Mouse (Mus musculus) hindbrain, embryonic 13.5 days (tissue): ENCODE measurements around the gene Mt3. TPM values are rescaled to one million over a fixed set of nuclear protein-coding genes. Genes with fewer than 3 reads are reported as not detected.
A peak's percentile ranks its signal among the peaks of the same experiment; 100 is the strongest.

Experiments used
- ATAC-seq: fragments of 200-750 bp; cut with Nextera tagmentation; 2 replicates; pipeline ENCODE4 v1.8.0; 2017; ENCODE audit warnings: moderate TSS enrichment; ENCODE audit not compliant: low FRiP score
- H3K27ac ChIP-seq: fragments of 300-500 bp; sonication (generic); 2 replicates; pipeline ENCODE4 v1.5.1; 2015; ENCODE audit warnings: inconsistent platforms, mild to moderate bottlenecking, moderate library complexity
- H3K27me3 ChIP-seq: fragments of 300-500 bp; sonication (generic); 2 replicates; pipeline ENCODE4 v1.6.1; 2015; ENCODE audit warnings: mild to moderate bottlenecking, inconsistent platforms
- H3K36me3 ChIP-seq: fragments of 300-500 bp; sonication (generic); 2 replicates; pipeline ENCODE4 v1.6.1; 2015; ENCODE audit warnings: mild to moderate bottlenecking, inconsistent platforms
- H3K4me1 ChIP-seq: fragments of 300-500 bp; sonication (generic); replicated peaks from 2 replicates; pipeline ENCODE4 v1.6.1; 2015; ENCODE audit warnings: inconsistent platforms
- H3K4me2 ChIP-seq: fragments of 300-500 bp; sonication (generic); 2 replicates; pipeline ENCODE4 v1.6.1; 2015; ENCODE audit warnings: inconsistent platforms, mild to moderate bottlenecking, moderate library complexity
- H3K4me3 ChIP-seq: fragments of 300-500 bp; sonication (generic); 2 replicates; pipeline ENCODE4 v1.5.1; 2015; ENCODE audit warnings: mild to moderate bottlenecking, inconsistent platforms
- H3K9ac ChIP-seq: fragments of 300-500 bp; sonication (generic); 2 replicates; pipeline ENCODE4 v1.6.1; 2015; ENCODE audit warnings: mild to moderate bottlenecking, inconsistent platforms
- H3K9me3 ChIP-seq: fragments of 300-500 bp; sonication (generic); 2 replicates; pipeline ENCODE4 v1.6.1; 2016; ENCODE audit warnings: inconsistent platforms
- WGBS: fragments of 180-500 bp; shearing (Covaris S2); methylation state at CpG from one replicate; pipeline ENCODE4 v1.1.7; 2015; 5-methylcytosine and 5-hydroxymethylcytosine counted together
- polyA plus RNA-seq: library from polyadenylated mRNA; unstranded; fragments of >200 nt; fragmentation: Nextera tagmentation; extraction: Ambion mirVana; gene quantifications from 2 replicates; pipeline ENCODE4 v1.2.1, GENCODE M21; 2015

Mt3 gene
- polyA plus RNA-seq, 1 experiment from 2014 or later, result 130 TPM

DNA sequence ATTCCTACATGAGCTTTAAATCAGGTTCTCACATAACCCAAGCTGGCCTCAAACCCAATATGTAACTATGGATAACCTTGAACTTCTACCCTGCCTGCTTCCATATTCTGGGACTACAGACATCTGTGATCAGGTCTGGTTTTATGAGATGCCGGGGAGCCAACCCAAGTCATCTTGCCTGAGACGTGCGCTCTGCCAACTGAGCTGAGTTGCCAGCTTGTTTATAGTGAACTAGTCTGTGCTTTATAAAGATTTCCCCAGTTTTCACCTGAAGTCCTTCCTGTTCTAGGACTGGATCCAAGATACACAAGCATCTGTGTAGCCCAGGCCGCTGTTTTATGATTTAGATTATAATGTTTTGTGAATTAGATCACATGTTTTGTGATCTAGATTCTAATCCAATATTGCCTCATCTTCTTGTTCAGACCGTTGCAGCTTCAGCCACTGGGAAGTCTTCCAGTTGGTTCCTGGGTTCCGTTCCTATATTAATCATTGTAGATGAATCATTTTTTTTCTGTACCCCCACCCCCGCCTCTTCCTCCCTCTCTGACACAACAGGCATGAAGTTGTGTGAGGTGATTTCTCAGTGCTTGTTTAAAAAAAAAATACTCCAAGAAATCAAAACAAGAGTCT, 42.3 kb downstream of the Mt3 start:
- H3K9ac ChIP-seq, result no peak overlapping the region
- no peak overlapping the region for H3K27ac ChIP-seq
- no peaks in the 10 kb centered on the region for H3K9me3 ChIP-seq
- ATAC-seq, result no peak
- no peak overlapping the region for H3K4me3 ChIP-seq
- no peaks in the 10 kb centered on the region for H3K36me3 ChIP-seq
- H3K4me2 ChIP-seq, result no peak overlapping the region
- 94% methylated on average over 7 of the region's 7 CpGs for WGBS
- H3K4me1 ChIP-seq, result peaks cover 10% of the 10 kb centered on the region
- 0 out of 2 replicates have a peak, but pooled peaks cover 6% of the 10 kb centered on the region for H3K27me3 ChIP-seq

DNA sequence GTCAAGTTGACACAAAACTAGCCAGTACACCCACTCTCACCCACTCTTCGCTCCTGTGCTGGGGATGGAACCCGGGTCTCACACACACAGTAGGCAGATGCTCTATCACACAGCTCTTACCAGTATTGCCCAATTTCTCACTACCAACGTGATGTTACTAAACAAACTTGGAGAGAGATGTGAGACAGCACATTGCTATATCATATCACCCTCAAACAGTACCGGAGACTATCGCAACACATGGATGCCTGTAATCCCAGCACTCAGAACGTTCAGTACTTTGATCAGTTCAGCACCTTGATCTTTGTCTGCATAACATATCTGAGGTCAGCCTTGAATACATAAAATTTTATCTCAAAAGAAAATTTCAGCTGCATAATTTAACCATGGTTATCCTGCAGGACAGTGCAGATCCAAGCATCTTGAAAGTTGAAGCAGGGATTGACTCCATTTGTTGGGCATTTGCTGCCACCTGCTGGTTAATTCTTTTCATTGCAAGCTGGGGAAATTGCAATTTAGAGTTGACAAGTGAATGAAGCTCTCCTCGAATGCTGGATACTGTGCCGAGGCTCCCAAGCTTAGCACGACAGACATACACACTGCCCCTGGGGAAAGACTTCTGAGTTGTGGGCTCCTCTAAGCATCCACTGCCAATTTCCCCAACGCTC, 46.9 kb downstream of the Mt3 start:
- ATAC-seq, result peak; percentile 57; the same call in 1 of the 2 replicates
- WGBS, result 45% methylated on average over 10 of the region's 10 CpGs
- Histone ChIP-seq H3K4me2 (no peak overlapping the region), H3K4me1 (0 out of 2 replicates have a peak, but pooled peaks cover 2% of the 10 kb centered on the region), H3K36me3 (no peaks in the 10 kb centered on the region), H3K4me3 (no peak overlapping the region), H3K27me3 (no peaks in the 10 kb centered on the region), H3K27ac (no peak overlapping the region), H3K9ac (no peak overlapping the region), H3K9me3 (no peaks in the 10 kb centered on the region)

Other genes starting within 250 kb of the Mt3 start
- gene Amfr, start 139.8 kb upstream of the Mt3 start, polyA plus RNA-seq, result 60.6 and 64.3 TPM in 2 replicates
- gene Nudt21, start 115.6 kb upstream of the Mt3 start, polyA plus RNA-seq, result 109 and 112 TPM in 2 replicates
- gene Ogfod1, start 115.4 kb upstream of the Mt3 start, polyA plus RNA-seq, result 16.9 TPM in 2 replicates
- 22.0 and 25.3 TPM in 2 replicates for gene Bbs2, start 53.7 kb upstream of the Mt3 start, polyA plus RNA-seq
- gene Mt4, start 15.4 kb upstream of the Mt3 start, polyA plus RNA-seq, result not detected in 2 replicates
- 9.5 and 9.6 TPM in 2 replicates for gene Mt2, start 20.1 kb downstream of the Mt3 start, polyA plus RNA-seq
- gene Mt1, start 26.5 kb downstream of the Mt3 start, polyA plus RNA-seq, result 35.8 and 38.6 TPM in 2 replicates
- gene Nup93, start 62.0 kb downstream of the Mt3 start, polyA plus RNA-seq, result 66.5 and 68.0 TPM in 2 replicates
- gene Slc12a3, start 176.6 kb downstream of the Mt3 start, polyA plus RNA-seq, result 0.14 and 0.19 TPM in 2 replicates
- gene Herpud1, start 233.8 kb downstream of the Mt3 start, polyA plus RNA-seq, result 55.8 and 59.3 TPM in 2 replicates